Mouse (Mus musculus): ENCODE measurements at regions not wholly inside any gene's neighbourhood (a gene's known extent, or its start where the extent isn't known, plus 50 kb on each side); places are given as distances from the start of the nearest gene placed in this dataset.

- TF ChIP-seq CTCF (IDR thresholded peaks at IDR 0.05; ENCODE audit: low read depth) (no peak), EP300 (optimal IDR thresholded peaks at IDR 0.05) (no peak)
Observed at GRCm38 (mm10) chr16:23735722-23736121, 155.0 kb downstream of the Sst start.
